Mouse (Mus musculus) right cerebral cortex, adult 18-20 months (tissue): ENCODE data around the gene Pop5.

Experiments used
- DNase-seq: peaks from one replicate; pipeline ENCODE4 v3.0.0; 2022; ENCODE audit warnings: mixed read lengths

The Pop5 gene

DNA sequence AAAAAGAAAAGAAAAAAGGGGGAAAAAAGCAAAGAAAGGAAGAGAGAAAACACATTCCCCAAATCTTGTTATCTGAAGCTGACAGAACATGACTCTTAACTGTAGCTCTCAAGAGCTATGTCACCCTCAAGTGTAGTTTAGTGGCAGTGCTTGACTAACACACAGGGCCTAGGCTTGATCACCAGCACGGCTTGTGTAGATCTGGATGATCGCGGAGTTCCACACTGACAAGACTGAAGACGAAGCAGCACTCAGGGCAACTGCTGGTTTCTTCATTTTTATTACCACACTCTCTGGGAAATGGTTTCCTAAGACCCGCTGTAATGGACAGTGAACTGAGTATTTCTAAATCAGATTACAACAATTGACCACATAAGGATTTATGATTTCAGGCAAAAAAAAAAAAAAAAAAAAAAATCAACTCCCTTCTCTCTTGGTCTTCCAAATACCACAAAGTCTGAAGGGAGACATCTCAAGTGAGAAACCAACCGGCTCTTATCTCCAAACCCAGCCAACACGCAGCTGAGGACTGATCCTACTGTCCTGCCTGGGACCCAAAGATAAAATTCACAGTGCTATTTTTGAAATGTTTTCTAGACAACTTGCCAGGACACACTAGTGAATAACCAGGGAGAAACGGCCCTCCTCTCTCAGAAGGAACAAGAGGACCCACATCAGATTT lies 31.3 kb downstream of the Pop5 start:
- DNase-seq, result no peak

GRCm38 (mm10) chr5:115267469-115268045 lies 31.9 kb downstream of the Pop5 start:
- DNase-seq, result no peak

- DNase-seq, result no peak
Observed at GRCm38 (mm10) chr5:115268266-115268665, 32.6 kb downstream of the Pop5 start.

DNA sequence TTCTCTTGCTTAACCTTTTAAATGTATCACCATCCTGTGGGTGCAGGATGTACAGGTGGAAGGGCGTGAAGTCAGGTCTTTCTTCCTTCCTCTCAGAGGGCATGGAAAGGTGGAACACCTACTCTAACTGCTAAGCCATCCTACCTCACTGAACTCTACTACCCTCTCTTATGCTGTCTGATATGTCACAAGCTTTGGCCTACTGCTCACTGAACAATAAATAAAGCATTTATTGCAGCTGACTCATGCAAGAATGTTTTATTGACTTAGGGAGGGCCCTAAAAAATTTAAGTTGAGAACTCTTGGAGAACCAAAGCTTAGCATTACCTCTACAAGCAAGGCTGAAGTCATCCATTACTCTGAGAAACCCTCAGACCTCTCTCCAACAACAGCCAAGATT lies 34.3 kb downstream of the Pop5 start:
- no peak for DNase-seq

DNA sequence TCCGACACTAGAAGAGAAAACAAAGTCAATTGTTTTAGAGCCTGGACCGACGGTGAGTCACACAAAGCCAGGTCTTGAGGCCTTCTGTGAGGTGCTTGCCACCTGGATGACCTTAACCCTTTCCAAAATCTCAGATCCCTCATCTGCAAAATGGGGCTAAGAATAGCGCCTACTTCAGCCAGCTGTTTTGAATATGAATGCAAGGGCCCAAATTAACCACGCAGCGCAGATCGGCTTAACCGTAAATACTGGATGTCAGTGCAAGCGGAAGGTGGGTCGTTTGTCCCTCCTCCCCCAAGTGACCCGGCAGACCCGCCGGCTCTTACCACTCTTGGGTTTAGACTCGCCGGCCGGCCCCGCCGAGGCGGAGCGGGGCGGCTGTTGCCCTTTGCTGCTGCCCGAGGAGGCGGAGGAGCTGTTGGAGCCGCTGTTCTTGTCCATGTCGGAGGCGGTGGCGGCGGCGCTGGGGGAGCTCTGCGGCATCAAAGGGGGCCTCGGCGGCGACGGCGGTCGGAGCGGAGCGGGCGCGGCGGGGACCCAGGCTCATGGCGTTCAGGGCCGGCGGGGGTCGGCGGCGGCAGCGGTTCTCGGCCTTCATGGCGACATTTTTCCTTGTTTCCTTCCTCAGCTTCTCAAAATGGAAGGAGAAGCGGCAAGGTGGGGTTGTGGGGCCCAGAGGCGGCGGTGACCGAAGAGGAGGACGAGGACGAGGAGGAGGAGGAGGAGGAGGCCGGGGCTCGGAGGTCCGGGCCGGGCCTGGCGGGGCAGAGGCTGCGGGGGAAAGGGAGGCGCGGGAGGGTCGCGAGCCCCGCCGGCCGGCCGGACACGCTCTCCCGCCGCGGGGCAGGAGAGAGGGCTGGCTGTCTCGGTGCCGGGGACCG lies 36.5 kb downstream of the Pop5 start:
- DNase-seq, result peak; percentile 25

- peak; percentile 96 for DNase-seq
Observed at GRCm38 (mm10) chr5:115272812-115273548, 37.3 kb downstream of the Pop5 start, which contains the start of gene Rnf10. TSS of gene Rnf10 (minus strand) at chr5:115272898.

GRCm38 (mm10) chr5:115273549-115274135 lies 38.0 kb downstream of the Pop5 start:
- no peak for DNase-seq

GRCm38 (mm10) chr5:115274353-115274752 lies 38.7 kb downstream of the Pop5 start:
- no peak for DNase-seq

GRCm38 (mm10) chr5:115274771-115275170 lies 39.1 kb downstream of the Pop5 start:
- DNase-seq, result no peak

DNA sequence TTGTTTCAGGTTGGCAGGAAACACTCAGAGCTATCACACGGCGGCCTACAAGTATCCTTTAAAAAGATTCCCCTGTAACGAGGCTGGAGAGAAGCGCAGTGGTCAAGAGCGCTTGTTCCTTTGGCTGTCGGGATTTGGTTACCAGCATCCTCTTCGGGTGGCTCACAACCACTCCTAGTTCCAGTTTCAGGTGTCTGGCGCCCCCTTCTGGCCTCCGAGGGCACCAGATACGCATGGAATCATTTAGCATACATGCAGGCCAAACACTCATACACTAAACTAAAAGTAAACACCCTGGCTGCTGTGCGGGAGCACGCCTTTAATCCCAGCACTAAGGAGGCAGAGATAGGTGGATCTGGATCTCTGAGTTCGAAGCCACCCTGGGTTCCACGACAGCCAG lies 40.4 kb downstream of the Pop5 start:
- DNase-seq, result no peak

GRCm38 (mm10) chr5:115278053-115278452 lies 42.4 kb downstream of the Pop5 start:
- no peak for DNase-seq

DNA sequence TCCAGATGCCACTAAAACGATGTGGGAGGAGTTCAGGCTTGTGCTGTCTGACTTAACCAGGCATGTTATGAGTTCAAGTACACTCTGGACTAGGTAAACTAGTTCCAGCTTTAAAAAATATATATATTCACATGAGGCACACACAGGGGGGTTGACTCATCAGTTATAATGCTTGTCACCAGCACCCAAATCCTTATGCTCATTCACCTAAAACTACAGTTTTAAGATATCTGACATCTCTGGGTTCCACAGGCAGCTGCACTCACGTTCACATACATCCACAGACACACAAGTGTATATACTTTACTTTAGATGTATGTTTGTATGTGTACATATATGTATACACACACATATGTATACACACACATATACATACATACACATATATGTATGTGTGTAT lies 43.1 kb downstream of the Pop5 start:
- DNase-seq, result no peak

GRCm38 (mm10) chr5:115279226-115280049 lies 43.8 kb downstream of the Pop5 start, which contains the start of gene Coq5:
TSS of gene Coq5 (plus strand) at chr5:115279666.
- peak; percentile 91 for DNase-seq

GRCm38 (mm10) chr5:115280050-115280687 lies 44.5 kb downstream of the Pop5 start:
- DNase-seq, result no peak

DNA sequence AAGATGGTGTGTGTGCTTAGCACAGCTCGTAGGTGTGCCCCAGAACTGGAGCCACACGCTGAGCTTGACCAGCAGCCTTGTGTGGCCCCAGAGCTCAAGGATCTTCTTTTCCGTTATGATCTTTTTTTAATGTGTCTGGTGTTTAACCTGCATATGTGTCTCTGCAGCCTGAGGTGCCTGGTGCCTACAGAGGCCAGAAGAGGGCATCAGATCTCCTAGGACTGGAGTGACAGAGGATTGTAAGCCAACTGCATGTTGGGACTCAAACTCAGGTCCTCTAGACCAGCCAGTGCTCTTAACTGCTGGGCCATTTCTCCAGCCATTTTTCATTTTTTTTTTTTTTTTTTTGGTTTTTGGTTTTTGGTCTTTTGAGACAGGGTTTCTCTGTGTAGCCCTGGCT lies 49.1 kb downstream of the Pop5 start:
- DNase-seq, result no peak

GRCm38 (mm10) chr5:115294173-115294572 lies 58.5 kb downstream of the Pop5 start:
- DNase-seq, result no peak
